Mouse (Mus musculus) lung, postnatal 0 days (tissue): Measurements from ENCODE around the gene Prr11.

ENCODE experiments used
- CTCF ChIP-seq: IDR thresholded peaks from 2 replicates; pipeline ENCODE4 v1.5.1; 2016; ENCODE audit warnings: antibody characterized with exemption, mild to moderate bottlenecking
- EP300 ChIP-seq: IDR thresholded peaks from 2 replicates; pipeline ENCODE4 v1.6.1; 2016; ENCODE audit warnings: antibody characterized with exemption, mild to moderate bottlenecking, control low read depth

- TF ChIP-seq CTCF (no peak), EP300 (no peak)
These were observed 27.7 kb upstream of the Prr11 start for GRCm38 (mm10) chr11:87136233-87136632.
